Mouse (Mus musculus): ENCODE data around the gene Wfdc17. TPM values are rescaled to one million over a fixed set of nuclear protein-coding genes. Genes with fewer than 3 reads are reported as not detected.

Wfdc17 gene
- polyA plus RNA-seq, 1 experiment from 2014 or later = not detected

- Histone ChIP-seq H3K27me3 (ENCODE audit: control insufficient read depth, insufficient read depth, low read depth, low read length) (peaks cover 16% of the 10 kb centered on the region), H3K36me3 (ENCODE audit: control insufficient read depth, insufficient read depth, low read length) (no peaks in the 10 kb centered on the region), H3K4me3 (ENCODE audit: low read depth, low read length) (no peak overlapping the region), H3K4me2 (ENCODE audit: low read length) (no peak overlapping the region), H3K4me1 (ENCODE audit: control insufficient read depth, insufficient read depth, low read length) (no peaks in the 10 kb centered on the region), H3K27ac (ENCODE audit: low read length) (no peak overlapping the region), H3K9ac (ENCODE audit: low read depth, low read length) (no peak overlapping the region), H3K9me3 (replicated peaks; ENCODE audit: control insufficient read depth, low read length, poor library complexity, severe bottlenecking) (no peaks in the 10 kb centered on the region)
- ATAC-seq = no peak
- 87% methylated on average over 4 of the region's 4 CpGs for WGBS
Observed at GRCm38 (mm10) chr11:83746152-83746551, 42.4 kb downstream of the Wfdc17 start.

GRCm38 (mm10) chr11:83746681-83747080 is 42.9 kb downstream of the Wfdc17 start, which contains the start of gene Wfdc21:
TSS of gene Wfdc21 (plus strand) at chr11:83746940.
- Histone ChIP-seq H3K9me3 (replicated peaks; ENCODE audit: control insufficient read depth, low read length, poor library complexity, severe bottlenecking) (no peaks in the 10 kb centered on the region), H3K36me3 (ENCODE audit: control insufficient read depth, insufficient read depth, low read length) (no peaks in the 10 kb centered on the region), H3K27ac (ENCODE audit: low read length) (no peak within 1 kb of the TSS), H3K27me3 (ENCODE audit: control insufficient read depth, insufficient read depth, low read depth, low read length) (peaks cover 14% of the 10 kb centered on the region), H3K4me3 (ENCODE audit: low read depth, low read length) (no peak within 1 kb of the TSS), H3K4me1 (ENCODE audit: control insufficient read depth, insufficient read depth, low read length) (no peaks in the 10 kb centered on the region), H3K4me2 (ENCODE audit: low read length) (no peak within 1 kb of the TSS), H3K9ac (ENCODE audit: low read depth, low read length) (no peak within 1 kb of the TSS)
- 83% methylated on average over 5 of the region's 5 CpGs for WGBS
- no peak for ATAC-seq

GRCm38 (mm10) chr11:83747376-83748265 is 43.8 kb downstream of the Wfdc17 start:
- peaks cover 20% of the 10 kb centered on the region for H3K27me3 ChIP-seq (ENCODE audit: control insufficient read depth, insufficient read depth, low read depth, low read length)
- H3K9me3 ChIP-seq (replicated peaks; ENCODE audit: control insufficient read depth, low read length, poor library complexity, severe bottlenecking) = no peaks in the 10 kb centered on the region
- H3K4me3 ChIP-seq (ENCODE audit: low read depth, low read length) = no peak overlapping the region
- H3K4me2 ChIP-seq (ENCODE audit: low read length) = no peak overlapping the region
- H3K4me1 ChIP-seq (ENCODE audit: control insufficient read depth, insufficient read depth, low read length) = no peaks in the 10 kb centered on the region
- WGBS = 58% methylated on average over 6 of the region's 6 CpGs
- no peaks in the 10 kb centered on the region for H3K36me3 ChIP-seq (ENCODE audit: control insufficient read depth, insufficient read depth, low read length)
- H3K9ac ChIP-seq (ENCODE audit: low read depth, low read length) = no peak overlapping the region
- ATAC-seq = no peak
- no peak overlapping the region for H3K27ac ChIP-seq (ENCODE audit: low read length)

DNA sequence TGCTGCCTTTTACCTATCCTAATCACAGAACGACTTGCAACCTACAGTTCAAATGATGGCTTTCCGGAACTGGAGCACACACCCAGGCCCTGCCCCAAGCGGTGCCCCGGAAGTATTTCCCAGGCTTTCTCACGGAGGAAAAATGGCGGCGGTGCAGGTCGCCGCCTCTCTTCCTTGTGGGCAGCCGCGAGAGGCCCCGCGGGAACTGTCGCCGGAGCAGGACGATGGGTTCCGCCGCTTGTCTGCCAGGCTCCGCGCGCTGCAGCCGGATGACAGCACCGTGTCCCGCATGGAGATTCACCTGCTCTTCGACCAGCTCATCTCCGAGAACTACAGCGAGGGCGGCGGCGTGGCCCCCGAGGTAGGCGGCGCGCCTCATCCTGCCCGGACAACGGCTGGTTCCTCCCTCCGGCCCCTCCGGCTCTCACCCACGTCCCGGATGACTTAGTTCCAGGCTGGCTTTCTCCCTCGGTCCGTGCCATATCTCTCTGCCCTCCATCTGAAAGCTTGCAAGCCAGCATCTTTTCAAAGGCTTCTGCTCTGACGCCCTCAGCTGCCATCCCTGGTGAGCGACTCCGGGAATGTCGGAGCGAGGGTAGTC is 49.9 kb downstream of the Wfdc17 start, which contains the start of gene Heatr6:
TSS of gene Heatr6 (plus strand) at position 116 of the 601 bp plus-strand sequence.
- peak within 1 kb of the TSS; percentile 96 for H3K27ac ChIP-seq (ENCODE audit: low read length)
- H3K9ac ChIP-seq (ENCODE audit: low read depth, low read length) = peak within 1 kb of the TSS; percentile 93
- peak; percentile 95 for ATAC-seq
- H3K4me3 ChIP-seq (ENCODE audit: low read depth, low read length) = peak within 1 kb of the TSS; percentile 85
- H3K9me3 ChIP-seq (replicated peaks; ENCODE audit: control insufficient read depth, low read length, poor library complexity, severe bottlenecking) = no peaks in the 10 kb centered on the region
- under 1% methylated on average over 47 of the region's 47 CpGs for WGBS
- peaks cover 10% of the 10 kb centered on the region for H3K27me3 ChIP-seq (ENCODE audit: control insufficient read depth, insufficient read depth, low read depth, low read length)
- H3K4me2 ChIP-seq (ENCODE audit: low read length) = peak within 1 kb of the TSS; percentile 75
- peaks cover 16% of the 10 kb centered on the region for H3K4me1 ChIP-seq (ENCODE audit: control insufficient read depth, insufficient read depth, low read length)
- peaks cover 12% of the 10 kb centered on the region; the same call in 1 of the 2 replicates for H3K36me3 ChIP-seq (ENCODE audit: control insufficient read depth, insufficient read depth, low read length)

DNA sequence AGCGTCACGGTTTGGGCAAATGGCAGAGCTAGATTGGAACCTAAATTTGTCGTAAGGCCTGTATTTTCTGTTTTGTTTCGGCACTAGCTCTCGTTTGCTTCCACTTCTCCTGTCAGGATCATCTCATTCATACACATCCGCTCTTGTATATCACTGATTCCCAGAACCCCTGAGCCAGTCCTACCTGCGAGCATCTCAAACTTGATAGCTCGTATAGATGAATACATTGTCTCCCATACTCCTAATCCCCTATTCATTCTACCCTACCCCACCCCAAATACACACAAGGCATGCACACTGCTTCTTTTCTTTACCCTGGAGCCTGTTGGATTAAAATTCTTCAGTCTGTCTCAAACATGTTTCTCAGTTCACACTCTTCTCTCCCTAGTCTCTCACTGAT is 50.4 kb downstream of the Wfdc17 start:
- H3K4me3 ChIP-seq (ENCODE audit: low read depth, low read length) = peak overlapping the region; percentile 85
- peak; percentile 47 for ATAC-seq
- H3K9ac ChIP-seq (ENCODE audit: low read depth, low read length) = peak overlapping the region; percentile 93
- peak overlapping the region; percentile 96 for H3K27ac ChIP-seq (ENCODE audit: low read length)
- peaks cover 10% of the 10 kb centered on the region for H3K27me3 ChIP-seq (ENCODE audit: control insufficient read depth, insufficient read depth, low read depth, low read length)
- peaks cover 18% of the 10 kb centered on the region for H3K36me3 ChIP-seq (ENCODE audit: control insufficient read depth, insufficient read depth, low read length)
- WGBS = 3% methylated on average over 8 of the region's 8 CpGs
- H3K9me3 ChIP-seq (replicated peaks; ENCODE audit: control insufficient read depth, low read length, poor library complexity, severe bottlenecking) = no peaks in the 10 kb centered on the region
- peak overlapping the region; percentile 75 for H3K4me2 ChIP-seq (ENCODE audit: low read length)
- H3K4me1 ChIP-seq (ENCODE audit: control insufficient read depth, insufficient read depth, low read length) = peaks cover 16% of the 10 kb centered on the region

Other genes starting within 250 kb of the Wfdc17 start
- 2.6 and 2.7 TPM in 2 replicates for gene Mmp28, start 240.9 kb upstream of the Wfdc17 start, polyA plus RNA-seq (2015; fragmentation: Nextera tagmentation; extraction: Ambion mirVana)
- gene Taf15, start 230.9 kb upstream of the Wfdc17 start, polyA plus RNA-seq (2015; fragmentation: Nextera tagmentation; extraction: Ambion mirVana) = 10.9 and 13.0 TPM in 2 replicates
- not detected in 2 replicates for gene Heatr9, start 181.8 kb upstream of the Wfdc17 start, polyA plus RNA-seq (2015; fragmentation: Nextera tagmentation; extraction: Ambion mirVana)
- gene Ccl5, start 173.5 kb upstream of the Wfdc17 start, polyA plus RNA-seq (2015; fragmentation: Nextera tagmentation; extraction: Ambion mirVana) = not detected in 2 replicates
- 1.1 and 1.5 TPM in 2 replicates for gene Ccl9, start 125.4 kb upstream of the Wfdc17 start, polyA plus RNA-seq (2015; fragmentation: Nextera tagmentation; extraction: Ambion mirVana)
- 0.88 and 2.0 TPM in 2 replicates for gene Ccl6, start 110.9 kb upstream of the Wfdc17 start, polyA plus RNA-seq (2015; fragmentation: Nextera tagmentation; extraction: Ambion mirVana)
- not detected in 2 replicates for gene Rpl9-ps1, start 58.4 kb upstream of the Wfdc17 start, polyA plus RNA-seq (2015; fragmentation: Nextera tagmentation; extraction: Ambion mirVana)
- 0.75 and 1.5 TPM in 2 replicates for gene Ccl3, start 54.6 kb upstream of the Wfdc17 start, polyA plus RNA-seq (2015; fragmentation: Nextera tagmentation; extraction: Ambion mirVana)
- 0.30 and 0.57 TPM in 2 replicates for gene Ccl4, start 41.4 kb upstream of the Wfdc17 start, polyA plus RNA-seq (2015; fragmentation: Nextera tagmentation; extraction: Ambion mirVana)
- gene Wfdc18, start 5.0 kb downstream of the Wfdc17 start, polyA plus RNA-seq (2015; fragmentation: Nextera tagmentation; extraction: Ambion mirVana) = not detected in 2 replicates
- not detected in 2 replicates for gene Wfdc21, start 42.9 kb downstream of the Wfdc17 start, polyA plus RNA-seq (2015; fragmentation: Nextera tagmentation; extraction: Ambion mirVana)
- 32.2 and 37.6 TPM in 2 replicates for gene Heatr6, start 49.7 kb downstream of the Wfdc17 start, polyA plus RNA-seq (2015; fragmentation: Nextera tagmentation; extraction: Ambion mirVana)
- gene Hnf1b, start 146.1 kb downstream of the Wfdc17 start, polyA plus RNA-seq (2015; fragmentation: Nextera tagmentation; extraction: Ambion mirVana) = 0.13 TPM in 1 of 2 replicates, not detected in the other
- gene Ddx52, start 238.1 kb downstream of the Wfdc17 start, polyA plus RNA-seq (2015; fragmentation: Nextera tagmentation; extraction: Ambion mirVana) = 20.3 and 21.4 TPM in 2 replicates

Measured in midbrain, embryonic 16.5 days (tissue).